Mouse (Mus musculus) left cerebral cortex, postnatal 10 days (tissue): ENCODE results near the gene Slc25a17. TPM values are rescaled to one million over a fixed set of nuclear protein-coding genes. Genes with fewer than 3 reads are reported as not detected.

Experiments
- DNase-seq, 2 experiments: peaks; one replicate each; pipeline ENCODE4 v3.0.0; 2021 to 2022; ENCODE audit warnings: low spot score in 2 of 2, mixed read lengths in 1 of 2; ENCODE audit errors: extremely low spot score in 1 of 2
- intact Hi-C: fragments of 180-260 bp; cut with DNase I; formaldehyde crosslinking; loops from one replicate; pipeline ENCODE4 v1.15.1; 2025
- total RNA-seq, 2 experiments: library from RNA; stranded (reverse); gene quantifications; 2 replicates each; pipeline ENCODE4 v1.2.3; 2021

Gene Slc25a17
- total RNA-seq, 2 experiments from 2014 or later = 53.9 to 62.1 TPM

- intact Hi-C loops = no loop called here
- DNase-seq = peak in 1 of 2 experiments; percentile 49
Measured at GRCm38 (mm10) chr15:81272305-81273053, 88.1 kb downstream of the Slc25a17 start.

Other genes with a start within 250 kb of the Slc25a17 start
- 10 to 100 TPM; 43.7 to 47.8 TPM for gene Mrtfa, start 170.1 kb downstream of the Slc25a17 start, total RNA-seq
- 10 to 100 TPM; 12.9 to 16.9 TPM for gene Mchr1, start 125.3 kb downstream of the Slc25a17 start, total RNA-seq
- 100 to 1,000 TPM; 174 to 179 TPM for gene St13, start 39.3 kb upstream of the Slc25a17 start, total RNA-seq
- 10 to 100 TPM; 10.1 to 11.6 TPM for gene Xpnpep3, start 39.3 kb upstream of the Slc25a17 start, total RNA-seq
- not detected for gene Dnajb7, start 47.5 kb upstream of the Slc25a17 start, total RNA-seq
- gene Rbx1, start 105.5 kb upstream of the Slc25a17 start, total RNA-seq = 100 to 1,000 TPM; 140 TPM
- 10 to 100 TPM; 58.3 to 60.3 TPM for gene Ep300, start 224.5 kb upstream of the Slc25a17 start, total RNA-seq